Mouse (Mus musculus) spleen, adult 2 months (tissue): ENCODE results near the gene Fstl1. TPM values are rescaled to one million over a fixed set of nuclear protein-coding genes. Genes with fewer than 3 reads are reported as not detected.

Experiments used
- DNase-seq, 2 experiments: peaks; one replicate each; pipeline versions ENCODE4 v3.0.0 to v3.0.0-alpha.2; 2012 to 2021; ENCODE audit warnings: low spot score in 2 of 2, low read depth in 1 of 2
- H3K27ac ChIP-seq: fragments of 200-500 bp; 2 replicates; pipeline ENCODE4 v1.5.1; 2012; ENCODE audit warnings: low read length, inconsistent platforms; ENCODE audit not compliant: insufficient read depth
- H3K27me3 ChIP-seq: fragments of 200-500 bp; 2 replicates; pipeline ENCODE4 v1.6.1; 2012; ENCODE audit warnings: mild to moderate bottlenecking, moderate library complexity, low read length, inconsistent platforms; ENCODE audit not compliant: control insufficient read depth, insufficient read depth
- H3K36me3 ChIP-seq: fragments of 200-500 bp; 2 replicates; pipeline ENCODE4 v1.6.1; 2012; ENCODE audit warnings: mild to moderate bottlenecking, low read length, inconsistent platforms; ENCODE audit not compliant: control insufficient read depth, insufficient read depth
- H3K4me1 ChIP-seq: fragments of 200-500 bp; 2 replicates; pipeline ENCODE4 v1.6.1; 2011; ENCODE audit warnings: inconsistent platforms; ENCODE audit not compliant: control insufficient read depth, insufficient read depth, insufficient read length
- H3K4me3 ChIP-seq: fragments of 200-500 bp; 2 replicates; pipeline ENCODE4 v1.5.1; 2011; ENCODE audit warnings: mild to moderate bottlenecking, inconsistent platforms; ENCODE audit not compliant: insufficient read depth, insufficient read length; ENCODE audit errors: extremely low read depth
- CTCF ChIP-seq: fragments of 200-500 bp; IDR thresholded peaks from 2 replicates; pipeline ENCODE4 v1.5.1; 2011; ENCODE audit warnings: mild to moderate bottlenecking, inconsistent platforms; ENCODE audit not compliant: insufficient read depth, insufficient read length, insufficient replicate concordance; ENCODE audit errors: extremely low read depth
- POLR2A ChIP-seq: fragments of 200-500 bp; IDR thresholded peaks from 2 replicates; pipeline ENCODE4 v1.6.1; 2011; ENCODE audit warnings: low read depth, low read length, inconsistent platforms
- WGBS: fragments of 180-500 bp; shearing (Covaris S2); methylation state at CpG from one replicate; pipeline ENCODE4 v1.1.7; 2018; 5-methylcytosine and 5-hydroxymethylcytosine counted together
- polyA plus RNA-seq: library from polyadenylated mRNA; depleted of rRNA; stranded (reverse); fragments of >200 nt; gene quantifications from 2 replicates; pipeline ENCODE4 v1.2.3, GENCODE M21; 2012

The Fstl1 gene
- polyA plus RNA-seq, 1 experiment = 10.3 TPM

DNA sequence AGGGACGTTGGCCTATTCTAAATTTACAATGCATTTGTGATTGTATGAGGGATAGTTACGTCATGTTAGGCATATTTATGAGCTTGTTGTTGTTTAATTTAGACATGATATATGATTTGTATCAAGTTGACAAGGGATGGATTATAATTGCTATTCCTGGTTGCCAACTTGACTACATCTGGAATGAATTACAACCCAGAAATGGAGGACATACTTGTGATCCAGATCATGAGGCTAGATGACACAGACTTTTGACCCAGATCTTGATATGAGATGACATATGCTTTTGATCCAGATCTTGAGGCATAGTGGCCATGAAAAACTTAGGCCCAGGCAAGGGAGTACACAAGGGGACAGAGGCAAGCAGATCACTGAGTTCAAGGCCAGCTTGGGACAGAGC, 36.6 kb upstream of the Fstl1 start:
- Histone ChIP-seq H3K27ac (no peak overlapping the region), H3K4me1 (no peaks in the 10 kb centered on the region), H3K36me3 (no peaks in the 10 kb centered on the region), H3K4me3 (no peak overlapping the region), H3K27me3 (no peaks in the 10 kb centered on the region)
- DNase-seq = no peak
- TF ChIP-seq CTCF (no peak), POLR2A (no peak)
- WGBS = 88% methylated on average over 2 of the region's 2 CpGs

DNA sequence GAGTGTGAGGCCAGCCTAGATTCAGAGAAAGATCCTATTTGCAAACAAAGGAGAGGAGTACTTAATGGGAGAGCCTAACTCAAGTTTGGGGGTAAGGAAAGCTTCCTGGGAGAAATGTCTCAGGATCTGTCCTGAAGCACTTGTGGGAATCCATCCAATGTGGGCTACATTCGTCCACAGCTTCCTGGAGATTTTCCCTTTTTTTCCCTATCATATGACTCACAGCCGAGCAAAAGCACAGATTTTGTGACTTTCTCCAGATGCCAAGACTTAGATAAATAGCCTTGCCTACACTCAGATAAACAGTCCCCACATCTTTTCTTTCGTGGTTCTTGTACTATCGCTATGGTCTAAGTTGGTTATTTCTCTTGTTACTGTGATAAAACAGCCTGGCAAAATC, 34.4 kb upstream of the Fstl1 start:
- H3K36me3 ChIP-seq = no peaks in the 10 kb centered on the region
- H3K4me1 ChIP-seq = no peaks in the 10 kb centered on the region
- H3K27me3 ChIP-seq = no peaks in the 10 kb centered on the region
- H3K27ac ChIP-seq = no peak overlapping the region
- TF ChIP-seq POLR2A = no peak
- no peak for TF ChIP-seq CTCF
- no peak overlapping the region for H3K4me3 ChIP-seq
- 81% methylated on average over 4 of the region's 4 CpGs for WGBS
- no peak for DNase-seq

- 54% methylated on average over 2 of the region's 2 CpGs for WGBS
- TF ChIP-seq POLR2A = no peak
- TF ChIP-seq CTCF = no peak
- no peak for DNase-seq
- Histone ChIP-seq H3K4me3 (no peak overlapping the region), H3K4me1 (no peaks in the 10 kb centered on the region), H3K27ac (no peak overlapping the region), H3K36me3 (no peaks in the 10 kb centered on the region), H3K27me3 (no peaks in the 10 kb centered on the region)
Measured at GRCm38 (mm10) chr16:37752876-37753275, 23.8 kb upstream of the Fstl1 start.

GRCm38 (mm10) chr16:37753809-37754208, 22.9 kb upstream of the Fstl1 start:
- Histone ChIP-seq H3K27me3 (no peaks in the 10 kb centered on the region), H3K36me3 (no peaks in the 10 kb centered on the region), H3K4me3 (no peak overlapping the region), H3K27ac (no peak overlapping the region), H3K4me1 (no peaks in the 10 kb centered on the region)
- WGBS = 96% methylated on average over 1 of the region's 1 CpGs
- no peak for DNase-seq
- TF ChIP-seq POLR2A = no peak
- TF ChIP-seq CTCF = no peak

GRCm38 (mm10) chr16:37754483-37754882, 22.2 kb upstream of the Fstl1 start:
- no peaks in the 10 kb centered on the region for H3K4me1 ChIP-seq
- TF ChIP-seq CTCF (no peak), POLR2A (no peak)
- 75% methylated on average over 4 of the region's 4 CpGs for WGBS
- DNase-seq = no peak
- H3K36me3 ChIP-seq = no peaks in the 10 kb centered on the region
- H3K4me3 ChIP-seq = no peak overlapping the region
- no peak overlapping the region for H3K27ac ChIP-seq
- H3K27me3 ChIP-seq = no peaks in the 10 kb centered on the region

GRCm38 (mm10) chr16:37757223-37757622, 19.4 kb upstream of the Fstl1 start:
- Histone ChIP-seq H3K27me3 (no peaks in the 10 kb centered on the region), H3K4me3 (no peak overlapping the region), H3K36me3 (no peaks in the 10 kb centered on the region), H3K27ac (no peak overlapping the region), H3K4me1 (no peaks in the 10 kb centered on the region)
- 89% methylated on average over 2 of the region's 2 CpGs for WGBS
- DNase-seq = no peak
- TF ChIP-seq CTCF (no peak), POLR2A (no peak)

GRCm38 (mm10) chr16:37763797-37764196, 12.9 kb upstream of the Fstl1 start:
- Histone ChIP-seq H3K36me3 (no peaks in the 10 kb centered on the region), H3K4me1 (no peaks in the 10 kb centered on the region), H3K4me3 (no peak overlapping the region), H3K27ac (no peak overlapping the region), H3K27me3 (no peaks in the 10 kb centered on the region)
- TF ChIP-seq POLR2A (no peak), CTCF (no peak)
- WGBS = 57% methylated on average over 5 of the region's 5 CpGs
- DNase-seq = no peak
